Mouse (Mus musculus): Measurements from ENCODE around the gene Snx9. TPM values are rescaled to one million over a fixed set of nuclear protein-coding genes. Genes with fewer than 3 reads are reported as not detected.

Gene Snx9
- total RNA-seq, 2 experiments from 2014 or later, result 45.3 TPM

DNA sequence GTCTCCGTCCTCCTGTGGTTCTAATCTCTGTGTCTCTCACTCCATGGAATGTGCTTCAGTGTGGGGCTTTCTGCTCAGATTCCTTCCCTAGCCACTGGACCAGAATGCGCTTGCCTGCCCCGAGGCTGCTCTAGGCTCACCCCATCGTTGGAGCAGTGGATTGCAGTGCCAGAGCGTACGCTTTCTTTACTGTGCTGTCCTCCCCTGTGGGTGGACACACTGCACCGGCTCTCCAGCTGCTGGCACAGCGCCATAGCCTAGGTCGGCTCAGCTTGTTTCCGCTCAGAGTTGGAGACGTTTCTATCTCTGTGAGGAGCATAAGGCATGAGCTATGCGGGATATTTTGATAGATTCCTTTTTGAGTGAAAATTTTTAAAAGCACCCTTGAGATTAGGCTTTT is 31.4 kb downstream of the Snx9 start:
- peak; percentile 53 to 69 for DNase-seq (ENCODE audit: low spot score in 2 of 2)

DNA sequence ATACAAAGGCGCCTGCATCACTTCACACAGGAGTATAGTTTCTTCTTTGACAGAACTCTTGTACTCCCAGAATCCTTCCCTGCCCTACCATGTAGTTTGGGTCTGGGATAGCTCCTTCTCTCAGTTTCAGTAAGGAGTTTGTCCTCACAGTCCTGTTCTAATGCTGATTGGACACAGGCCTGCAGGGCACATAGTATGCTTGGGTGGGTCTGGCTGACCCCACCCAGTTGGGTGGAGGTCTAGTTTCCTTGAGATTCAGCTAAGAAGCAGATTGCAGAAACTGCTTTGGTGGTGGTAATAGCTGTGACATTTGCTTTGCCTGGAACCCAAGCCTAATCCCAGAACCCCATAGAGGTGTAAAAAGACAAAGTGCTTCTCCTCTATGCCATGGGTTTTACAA is 33.4 kb downstream of the Snx9 start:
- DNase-seq (ENCODE audit: low spot score in 2 of 2), result peak in 1 of 2 experiments; percentile 10

DNA sequence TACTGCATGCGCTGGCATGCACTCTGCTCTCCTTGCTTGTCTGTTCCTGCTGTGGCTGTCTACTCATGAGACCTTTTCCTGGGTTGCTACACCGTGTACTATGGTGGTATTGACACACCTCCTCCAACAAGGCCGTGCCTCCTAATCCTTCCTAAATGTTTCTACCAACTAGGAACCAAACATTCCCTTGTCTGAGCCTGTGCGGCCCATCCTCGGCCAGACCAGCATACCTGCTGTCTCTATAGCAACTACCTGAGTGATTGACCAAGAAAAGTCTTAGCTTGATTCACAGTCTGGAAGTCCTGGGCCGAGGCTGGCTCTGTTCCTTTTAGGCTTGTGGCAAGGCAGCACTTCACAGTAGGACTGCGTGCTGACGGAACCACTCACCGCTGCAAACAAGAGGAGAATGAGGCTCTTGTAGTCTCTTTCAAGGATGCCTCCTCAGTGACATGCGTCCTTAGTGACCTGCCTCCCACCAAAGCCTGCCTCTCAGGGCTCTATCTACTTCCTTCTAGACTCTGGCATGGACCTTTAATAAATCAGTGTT is 36.6 kb downstream of the Snx9 start:
- DNase-seq (ENCODE audit: low spot score in 2 of 2), result no peak

DNA sequence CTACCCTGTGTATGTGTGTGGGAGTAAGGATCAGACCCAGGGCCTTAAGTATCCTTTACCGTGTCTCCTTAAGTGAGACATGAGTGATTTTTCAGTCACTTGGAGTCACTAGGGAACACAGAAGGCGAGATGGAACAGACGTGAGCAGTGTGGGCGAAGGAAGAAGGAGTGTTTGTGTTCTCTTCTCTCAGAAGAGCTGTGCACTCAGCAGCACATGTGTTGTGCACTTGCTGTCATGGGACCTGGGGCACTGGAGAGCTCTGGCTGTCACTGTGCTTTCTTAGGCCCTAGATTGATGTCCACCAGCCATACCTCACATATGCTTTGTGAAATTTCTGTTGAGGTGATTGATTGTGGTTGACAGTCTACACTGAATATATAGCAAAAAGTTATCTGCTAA is 37.7 kb downstream of the Snx9 start:
- no peak for DNase-seq (ENCODE audit: low spot score in 2 of 2)

DNA sequence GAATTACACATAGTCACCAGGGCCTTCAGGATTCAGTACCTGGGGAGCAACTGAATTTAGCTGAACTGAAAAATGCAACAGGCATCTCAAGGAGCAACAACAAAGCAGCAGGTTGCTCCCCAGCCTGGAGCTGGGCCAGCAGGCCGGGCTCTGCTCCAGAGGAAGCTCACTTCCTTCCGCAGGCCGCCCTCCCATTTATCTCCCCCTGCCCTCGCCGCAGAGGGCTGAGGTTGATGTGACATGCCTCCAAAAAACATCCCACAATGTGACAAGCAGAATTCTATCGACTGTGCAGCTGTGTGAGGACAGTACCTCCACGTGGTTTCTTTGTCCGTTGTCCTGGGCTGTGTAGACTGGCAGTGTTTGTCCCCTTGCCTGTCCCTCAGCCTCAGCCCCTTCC is 44.3 kb downstream of the Snx9 start:
- DNase-seq (ENCODE audit: low spot score in 2 of 2), result peak; percentile 63 to 64

DNA sequence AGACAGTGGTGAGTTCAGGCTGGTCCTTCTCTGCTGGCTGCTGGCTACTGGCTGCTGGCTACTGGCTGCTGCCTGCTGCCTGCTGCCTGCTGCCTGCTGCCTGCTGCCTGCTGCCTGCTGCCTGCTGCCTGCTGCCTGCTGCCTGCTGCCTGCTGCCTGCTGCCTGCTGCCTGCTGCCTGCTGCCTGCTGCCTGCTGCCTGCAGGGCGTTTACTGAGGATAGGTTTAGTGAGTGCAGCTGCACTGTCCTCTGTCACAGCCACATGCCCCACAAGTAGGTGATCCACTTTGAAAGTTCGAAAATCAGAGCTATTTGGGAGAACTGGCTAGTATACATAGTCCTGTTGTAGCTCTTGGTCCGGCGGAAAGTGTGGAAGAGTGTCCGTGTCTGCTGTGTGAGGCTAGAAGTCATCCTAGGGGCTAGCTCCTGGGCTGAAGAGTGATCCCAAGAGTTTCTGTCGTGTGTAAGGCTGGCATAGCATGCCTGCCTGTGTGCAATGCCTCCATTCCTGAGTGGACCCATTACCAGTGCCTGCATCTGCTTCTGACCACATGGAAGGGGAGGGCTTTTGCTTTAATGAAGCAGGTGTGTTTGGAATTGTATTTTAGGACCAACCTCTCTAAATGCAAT is 45.2 kb downstream of the Snx9 start:
- DNase-seq (ENCODE audit: low spot score in 2 of 2), result no peak

DNA sequence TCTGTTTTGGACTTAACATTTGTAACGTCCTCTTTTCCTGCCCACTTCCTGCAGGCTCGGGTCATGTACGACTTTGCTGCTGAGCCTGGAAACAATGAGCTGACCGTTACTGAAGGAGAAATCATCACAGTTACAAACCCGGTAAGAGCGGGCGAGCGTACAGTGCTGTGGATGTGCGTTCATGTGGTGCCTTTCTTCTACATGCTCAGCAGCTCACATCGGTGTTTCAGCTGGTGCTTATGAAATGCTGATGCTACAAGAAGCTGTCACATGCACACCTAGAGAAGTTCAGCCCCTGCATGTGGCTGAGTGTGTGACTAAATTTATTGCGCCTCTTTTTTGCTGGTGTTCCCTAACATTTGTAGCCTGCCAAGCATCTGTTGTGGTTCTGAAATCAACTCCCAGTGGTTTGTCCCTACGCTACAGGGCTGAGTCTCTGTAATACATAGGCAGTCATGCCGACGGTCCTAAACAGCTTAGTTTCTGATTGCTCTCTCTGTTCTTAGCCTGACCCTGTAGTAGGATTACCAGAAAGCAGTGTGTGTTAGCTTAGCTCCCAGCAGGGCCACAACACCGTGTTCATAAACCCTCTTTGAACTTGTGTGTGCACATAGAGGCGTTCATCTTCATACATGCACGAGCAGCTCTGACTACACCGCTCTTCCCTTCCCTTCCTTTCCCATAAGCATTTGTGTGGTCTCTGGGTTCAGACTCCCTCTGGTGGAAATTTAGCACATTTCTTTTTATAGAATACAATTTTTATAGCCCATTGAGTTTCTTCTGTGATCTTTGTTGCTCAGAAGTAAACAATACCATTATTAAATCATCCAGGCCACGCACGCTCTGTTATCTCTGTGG is 46.0 kb downstream of the Snx9 start:
- no peak for DNase-seq (ENCODE audit: low spot score in 2 of 2)

DNA sequence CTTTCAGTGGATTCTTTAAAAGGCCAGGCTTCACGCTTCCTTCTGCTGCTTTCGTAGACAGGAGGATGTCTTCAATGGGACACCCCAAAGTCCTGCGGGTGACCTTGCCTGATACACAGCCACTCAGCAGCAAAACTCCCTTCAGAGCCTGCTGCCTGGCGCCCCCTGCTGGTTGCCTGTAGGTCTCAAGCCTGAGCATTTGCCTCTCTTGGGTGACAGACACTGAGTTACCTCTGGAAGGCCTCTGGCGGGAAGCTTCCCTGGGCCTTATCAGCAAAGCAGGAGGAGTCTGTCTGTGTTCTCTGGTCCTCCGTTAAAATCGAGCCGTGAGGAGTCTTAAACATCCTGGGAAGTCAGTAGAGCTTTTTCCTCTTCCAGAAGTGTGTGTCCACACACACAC is 49.3 kb downstream of the Snx9 start:
- DNase-seq (ENCODE audit: low spot score in 2 of 2), result peak; percentile 85 to 94

DNA sequence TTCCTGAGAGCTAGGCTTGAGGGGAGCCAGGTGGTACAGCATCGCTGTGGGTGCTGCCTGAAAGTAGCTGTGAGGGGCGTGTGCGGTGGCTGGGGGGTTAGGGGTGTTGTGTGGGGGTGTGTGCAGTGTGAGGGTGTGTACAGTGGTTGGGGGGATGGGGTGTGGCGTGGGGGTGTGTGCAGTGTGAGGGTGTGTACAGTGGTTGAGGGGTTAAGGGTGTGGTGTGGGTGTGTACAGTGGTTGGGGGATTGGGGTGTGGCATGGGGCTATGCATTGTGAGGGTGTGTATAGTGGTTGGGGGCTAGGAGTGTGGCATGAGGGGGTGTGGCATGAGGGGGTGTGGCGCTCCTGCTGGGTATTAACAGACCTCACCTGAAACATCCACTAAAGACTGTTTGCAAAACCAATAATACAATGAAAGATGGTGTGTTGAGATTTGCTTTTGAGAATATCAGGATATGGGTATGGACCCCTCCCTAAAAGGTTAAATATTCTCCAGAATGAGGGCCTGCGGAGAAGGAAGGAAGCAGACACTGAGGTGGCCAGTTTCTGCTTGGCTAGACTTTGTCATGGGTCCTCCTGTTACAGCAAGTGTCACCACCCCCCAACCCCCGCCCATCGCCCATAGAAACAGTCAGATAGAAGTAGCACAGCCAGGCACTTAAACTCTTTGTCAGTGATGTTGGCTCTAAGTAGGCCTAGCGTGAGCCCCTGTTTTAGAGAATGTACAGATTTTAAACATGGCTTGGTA is 51.0 kb downstream of the Snx9 start:
- DNase-seq (ENCODE audit: low spot score in 2 of 2), result no peak

DNA sequence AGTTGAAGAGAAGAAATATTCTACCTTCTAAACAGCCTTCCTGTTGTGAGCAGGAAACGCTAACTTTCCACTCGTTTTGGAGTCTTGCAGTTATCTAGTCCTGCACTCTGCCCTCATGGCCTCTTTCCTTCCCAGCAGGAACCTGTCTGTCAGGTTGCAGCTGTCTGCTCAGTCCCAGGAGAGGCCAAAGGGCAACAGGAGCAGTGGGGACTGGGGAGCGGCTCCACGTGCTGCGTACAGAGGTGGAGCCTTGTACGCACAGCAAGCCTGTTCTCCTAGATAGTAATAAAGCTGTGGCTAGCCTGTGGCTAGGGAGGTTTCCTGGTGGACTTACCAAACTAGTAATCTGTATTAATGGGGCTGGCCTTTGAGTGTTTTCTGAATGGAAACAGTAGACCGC is 52.0 kb downstream of the Snx9 start:
- no peak for DNase-seq (ENCODE audit: low spot score in 2 of 2)

DNA sequence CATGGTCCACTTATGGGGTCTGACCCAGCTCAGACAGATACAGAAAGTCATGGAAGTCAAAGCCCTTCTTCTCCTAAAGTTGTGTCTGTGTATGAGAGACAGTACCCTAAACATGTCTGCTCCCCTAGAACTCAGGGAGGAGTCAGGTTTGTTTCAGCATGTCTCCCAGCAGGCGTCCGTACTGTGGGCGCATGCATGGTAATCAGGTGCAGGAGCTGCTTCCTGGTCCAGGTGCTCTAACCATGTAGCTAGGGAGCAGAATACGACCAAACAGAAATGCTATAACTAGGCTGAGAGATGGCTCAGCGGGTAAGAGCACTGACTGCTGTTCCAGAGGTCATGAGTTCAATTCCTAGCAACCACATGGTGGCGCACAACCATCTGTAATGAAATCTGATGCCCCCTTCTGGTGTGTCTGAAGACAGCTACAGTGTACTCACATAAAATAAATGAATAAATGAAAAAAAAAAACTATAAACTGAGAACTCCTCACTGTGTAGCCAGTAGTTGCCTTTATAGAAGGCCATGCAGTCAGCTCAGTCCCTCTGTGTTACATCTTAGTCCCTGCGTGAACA is 52.5 kb downstream of the Snx9 start:
- no peak for DNase-seq (ENCODE audit: low spot score in 2 of 2)

DNA sequence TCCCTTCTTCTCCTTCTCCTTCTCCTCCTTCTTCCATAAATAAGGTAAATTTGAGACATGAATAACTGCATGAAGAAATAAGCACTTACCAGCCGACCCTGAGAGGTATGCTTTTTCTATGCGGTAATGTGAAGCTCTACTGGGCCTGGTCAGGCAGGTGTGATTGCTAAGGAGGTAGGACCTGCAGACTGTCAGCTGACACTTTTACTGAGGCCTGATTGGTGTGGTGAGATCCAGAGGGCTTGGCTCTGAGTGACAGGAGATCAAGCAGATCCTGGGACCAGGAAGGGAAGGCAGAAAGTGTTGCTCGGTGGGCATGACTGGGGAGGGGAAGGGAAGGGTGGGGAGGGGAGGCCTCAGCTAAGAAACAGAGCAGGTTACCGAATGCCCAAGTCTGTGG is 54.9 kb downstream of the Snx9 start:
- DNase-seq (ENCODE audit: low spot score in 2 of 2), result no peak

DNA sequence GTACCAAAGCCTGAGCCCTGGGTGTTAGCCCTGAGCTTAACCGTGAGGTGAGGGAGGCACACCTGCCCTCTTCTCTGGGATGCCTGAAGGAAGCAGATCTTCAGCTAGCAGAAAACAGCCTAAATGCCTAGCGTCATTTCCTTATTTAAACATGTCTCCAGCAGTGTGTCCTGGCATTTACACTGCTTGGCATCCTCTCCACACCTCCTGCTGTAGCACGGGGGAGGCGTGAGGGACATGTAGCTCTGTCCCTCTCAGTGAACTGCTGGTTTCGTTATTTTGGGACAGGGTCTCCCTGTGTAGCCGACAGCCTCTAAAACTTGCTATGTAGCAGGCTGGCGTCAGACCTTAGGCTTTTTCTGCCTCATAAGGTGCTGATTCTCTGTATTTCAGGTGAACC is 55.5 kb downstream of the Snx9 start:
- no peak for DNase-seq (ENCODE audit: low spot score in 2 of 2)

DNA sequence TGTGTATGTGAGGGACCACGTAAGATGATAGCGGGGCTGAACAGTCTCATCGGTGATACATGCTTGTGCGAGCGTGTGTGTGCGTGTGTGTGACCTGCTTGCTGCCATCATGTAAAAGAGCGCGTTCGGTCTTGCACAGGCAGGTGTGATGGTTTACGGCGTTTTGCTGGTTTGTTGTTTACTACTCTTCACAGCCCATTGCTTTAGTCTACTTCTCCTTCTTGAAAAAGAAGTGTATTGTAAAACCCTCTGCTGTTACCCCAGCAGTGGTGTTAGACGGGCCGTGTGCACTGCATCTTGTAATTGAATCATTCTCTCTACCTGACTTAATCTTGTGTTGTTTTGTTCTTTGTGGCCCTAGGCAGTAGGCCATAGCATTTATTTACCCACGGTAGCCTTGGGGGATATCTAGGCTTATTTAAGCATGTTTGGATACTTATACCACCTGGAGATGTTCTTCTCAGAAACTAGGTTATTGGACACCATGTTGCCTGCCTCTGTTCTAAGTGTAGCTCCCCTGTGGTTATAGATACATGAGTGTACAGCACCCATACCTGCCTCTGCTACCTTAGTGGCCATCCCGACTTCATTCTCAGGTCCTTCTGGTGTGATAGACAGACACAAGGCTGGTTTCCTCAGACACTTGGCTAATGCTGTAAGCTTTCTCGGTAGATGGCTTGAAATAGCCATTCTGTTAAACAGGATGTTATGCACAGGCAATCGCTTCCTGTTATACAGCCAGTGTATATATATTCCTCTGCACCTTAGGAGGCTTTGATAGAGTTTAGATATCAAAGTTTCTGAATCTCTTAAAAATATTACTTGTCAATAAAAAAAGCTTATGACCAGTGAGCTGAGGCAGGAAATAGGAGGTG is 56.4 kb downstream of the Snx9 start:
- no peak for DNase-seq (ENCODE audit: low spot score in 2 of 2)

DNA sequence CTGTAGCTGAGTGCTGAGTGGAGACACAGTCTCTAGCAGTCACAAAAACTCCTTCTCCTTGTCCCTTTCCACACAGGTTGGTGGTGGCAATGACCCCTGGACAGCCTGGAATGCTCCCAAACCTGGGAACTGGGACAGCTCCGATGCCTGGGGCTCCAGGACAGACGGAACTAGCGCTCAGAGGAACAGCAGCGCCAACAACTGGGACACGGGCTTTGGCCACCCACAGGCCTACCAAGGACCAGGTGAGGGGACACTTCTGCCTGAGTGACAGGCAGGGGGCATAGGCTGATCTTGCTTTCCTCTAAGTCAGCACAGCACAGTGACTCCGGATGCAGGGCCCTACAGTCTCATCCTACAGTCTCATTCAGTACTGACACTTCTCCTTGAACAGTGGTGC is 58.1 kb downstream of the Snx9 start:
- DNase-seq (ENCODE audit: low spot score in 2 of 2), result no peak

DNA sequence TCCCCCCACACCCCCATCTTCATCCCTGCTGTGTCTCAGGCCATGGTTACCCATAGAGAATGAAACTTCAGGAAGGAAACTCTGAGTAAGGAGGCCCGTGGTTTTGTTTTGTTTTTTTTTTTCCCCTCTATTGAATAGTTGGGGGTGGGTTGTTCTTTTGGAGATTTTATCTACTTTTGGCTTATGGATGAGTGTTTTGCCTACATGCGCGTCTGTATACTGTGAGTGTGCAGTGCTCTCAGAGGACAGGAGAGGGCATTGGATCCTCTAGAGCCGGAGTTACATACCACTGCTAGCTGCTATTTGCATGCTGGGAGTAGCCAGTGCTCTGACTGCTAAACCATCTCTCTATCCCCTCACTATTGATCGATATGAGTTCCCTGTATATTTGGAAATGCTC is 60.3 kb downstream of the Snx9 start:
- no peak for DNase-seq (ENCODE audit: low spot score in 2 of 2)

DNA sequence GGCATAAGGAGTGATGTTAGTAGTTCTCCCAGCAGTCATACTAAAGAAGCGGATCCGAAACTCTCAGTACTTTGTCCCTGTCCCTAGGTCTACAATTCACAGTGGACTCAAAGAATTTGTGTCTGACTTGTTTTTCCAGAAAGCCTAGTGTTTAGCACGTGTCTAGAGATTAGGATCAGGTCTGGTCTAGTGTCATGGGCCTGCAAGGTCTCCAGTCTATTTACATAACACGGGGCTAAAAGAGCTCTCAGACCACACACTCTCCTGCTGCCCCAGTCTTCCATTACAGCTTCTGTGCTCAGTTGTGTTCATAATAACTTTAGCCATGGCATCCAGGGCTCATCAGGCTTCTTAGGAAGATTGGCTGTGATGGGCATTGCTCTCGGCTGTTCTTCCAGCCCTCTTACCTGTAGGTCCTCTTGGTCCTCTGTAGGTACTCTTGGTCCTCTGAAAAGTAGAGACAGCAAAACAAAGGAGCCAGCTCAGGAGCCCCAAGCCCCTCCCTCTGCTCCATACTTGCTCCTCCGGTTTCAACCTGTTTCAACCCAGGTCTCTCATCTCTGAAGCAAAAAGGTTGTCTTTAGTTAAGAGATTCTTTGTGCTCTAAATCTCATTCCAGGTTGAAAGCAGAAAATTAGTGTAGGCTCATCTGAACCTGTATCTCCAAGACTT is 62.6 kb downstream of the Snx9 start:
- no peak for DNase-seq (ENCODE audit: low spot score in 2 of 2)

DNA sequence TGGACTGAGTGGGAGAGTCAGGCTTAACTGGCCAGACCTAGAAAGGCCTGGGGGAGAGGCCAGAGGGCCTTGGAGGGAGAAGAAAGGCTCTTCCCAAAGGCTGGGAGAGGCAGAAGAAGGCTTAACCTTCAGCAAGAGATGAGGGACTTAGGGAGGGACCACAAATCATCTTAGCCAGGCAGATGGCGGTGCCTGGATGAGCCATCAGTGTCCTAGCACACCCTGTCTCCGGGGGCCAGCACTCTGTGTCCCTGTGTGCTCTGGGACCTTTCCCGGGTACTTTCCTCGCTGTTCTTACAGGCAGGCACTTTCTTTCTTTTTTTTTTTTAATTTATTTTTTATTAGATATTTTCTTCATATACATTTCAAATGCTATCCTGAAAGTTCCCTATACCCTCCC is 68.6 kb downstream of the Snx9 start:
- DNase-seq (ENCODE audit: low spot score in 2 of 2), result no peak

DNA sequence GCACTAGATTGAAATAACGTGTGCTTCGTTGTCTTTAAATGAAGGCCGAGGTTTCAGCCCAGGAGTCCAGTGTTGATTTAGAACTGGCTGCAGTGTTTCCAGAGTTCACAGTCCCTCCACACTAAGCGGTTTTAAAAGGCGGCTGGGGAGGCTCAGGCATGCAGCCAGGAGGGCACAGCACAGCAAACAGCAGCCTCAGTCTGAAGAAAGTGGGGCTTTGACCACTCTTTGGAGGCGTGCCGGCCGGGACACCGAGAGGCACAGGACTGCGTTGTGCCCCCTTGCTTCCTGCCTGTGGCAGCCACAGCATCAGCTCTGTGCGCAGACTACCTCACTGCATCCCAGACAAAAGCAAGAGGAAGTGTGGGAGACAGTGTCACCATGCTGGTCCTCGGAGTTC is 70.5 kb downstream of the Snx9 start:
- no peak for DNase-seq (ENCODE audit: low spot score in 2 of 2)

DNA sequence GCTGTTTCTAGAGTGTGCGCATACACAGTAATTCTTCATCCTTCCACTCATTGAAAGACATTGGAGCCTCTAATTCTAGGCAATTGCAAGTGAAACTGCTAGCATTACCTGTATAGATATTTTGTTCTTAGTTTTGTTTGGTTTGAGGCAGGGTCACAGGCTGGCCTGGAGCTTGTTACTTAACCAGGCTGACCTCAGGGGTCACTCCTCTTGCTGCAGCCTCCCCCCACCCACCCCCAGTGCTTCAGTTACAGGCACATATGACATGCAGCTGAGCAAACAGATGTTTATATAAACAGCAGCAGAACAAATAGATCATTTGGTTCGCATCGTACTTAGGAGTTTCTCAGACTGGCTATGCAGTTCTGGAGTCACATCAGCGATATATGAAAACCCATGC is 71.7 kb downstream of the Snx9 start:
- DNase-seq (ENCODE audit: low spot score in 2 of 2), result no peak

All from adrenal gland, adult 18-20 months (tissue).